35 mouse cellular contexts compared by ENCODE assay signal in genomic region chr8:34290670-34291069, GRCm38 (mm10).
"Had no signal": no experiment of that assay in that cellular context is flagged by ENCODE, and none has a peak within 500 bp of the region (broad histone marks: within the 10 kb centered on the region; RNA-seq: fewer than 3 reads in every experiment).

No protein-coding gene starts in this region.

- H3K4me3 ChIP-seq: heart, adult 2 months; heart, embryonic 10.5 days; heart, embryonic 12.5 days; heart, embryonic 13.5 days; heart, embryonic 15.5 days; hindbrain, embryonic 10.5 days; hindbrain, embryonic 12.5 days; hindbrain, embryonic 13.5 days; hindbrain, embryonic 15.5 days; intestine, embryonic 15.5 days; kidney, embryonic 15.5 days; left cerebral cortex, adult 2 months had no signal

- H3K36me3 ChIP-seq: heart, embryonic 10.5 days; heart, embryonic 12.5 days; heart, embryonic 13.5 days; heart, embryonic 15.5 days; hindbrain, embryonic 10.5 days; hindbrain, embryonic 12.5 days; hindbrain, embryonic 15.5 days; intestine, embryonic 15.5 days; kidney, embryonic 15.5 days had no signal

- H3K4me2 ChIP-seq: heart, embryonic 11.5 days; heart, embryonic 12.5 days; heart, embryonic 13.5 days; heart, embryonic 15.5 days; hindbrain, embryonic 12.5 days; hindbrain, embryonic 13.5 days; hindbrain, embryonic 14.5 days; hindbrain, embryonic 15.5 days; intestine, embryonic 15.5 days; kidney, embryonic 15.5 days had no signal

- H3K9me3 ChIP-seq: heart, embryonic 15.5 days; hindbrain, embryonic 15.5 days; intestine, embryonic 15.5 days; kidney, embryonic 15.5 days had no signal

- H3K27ac ChIP-seq: heart, adult 2 months; heart, embryonic 10.5 days; heart, embryonic 13.5 days; heart, embryonic 15.5 days; hindbrain, embryonic 10.5 days; hindbrain, embryonic 12.5 days; hindbrain, embryonic 13.5 days; hindbrain, embryonic 14.5 days; hindbrain, embryonic 15.5 days; hindbrain, postnatal 0 days; intestine, embryonic 15.5 days; kidney, embryonic 15.5 days; kidney, postnatal 0 days; left cerebral cortex, adult 2 months had no signal

- H3K4me1 ChIP-seq: heart, embryonic 10.5 days; heart, embryonic 12.5 days; heart, embryonic 13.5 days; heart, embryonic 15.5 days; hindbrain, embryonic 10.5 days; hindbrain, embryonic 12.5 days; hindbrain, embryonic 13.5 days; hindbrain, embryonic 15.5 days; intestine, embryonic 15.5 days; kidney, embryonic 15.5 days had no signal

- DNase-seq: heart, adult 2 months; heart, postnatal 10 days; heart, postnatal 14 days; heart, postnatal 36 days; heart, postnatal 4 days; kidney, adult 11 months; kidney, adult 18-20 months; kidney, adult 2 months; kidney, adult 8-10 months; kidney, adult 9 months; kidney, postnatal 10 days; kidney, postnatal 14 days; kidney, postnatal 25 days; kidney, postnatal 36 days; kidney, postnatal 4 days; layer of hippocampus, postnatal 36 days had no signal

- H3K27me3 ChIP-seq: heart, embryonic 12.5 days; heart, embryonic 13.5 days; heart, embryonic 15.5 days; hindbrain, embryonic 12.5 days; hindbrain, embryonic 13.5 days; hindbrain, embryonic 15.5 days; intestine, embryonic 15.5 days; kidney, embryonic 15.5 days had no signal

- ATAC-seq: hindbrain, embryonic 16.5 days; hindbrain, postnatal 0 days; inflammation-experienced regulatory T-cells, adult 6 months; intestine, embryonic 15.5 days; intestine, embryonic 16.5 days; intestine, postnatal 0 days had no signal

- H3K9ac ChIP-seq: heart, embryonic 12.5 days; heart, embryonic 13.5 days; heart, embryonic 15.5 days; hindbrain, embryonic 12.5 days; hindbrain, embryonic 13.5 days; hindbrain, embryonic 14.5 days; hindbrain, embryonic 15.5 days; intestine, embryonic 15.5 days; kidney, embryonic 15.5 days had no signal
